Mouse (Mus musculus): Measurements from ENCODE around the gene Uri1. TPM values are rescaled to one million over a fixed set of nuclear protein-coding genes. Genes with fewer than 3 reads are reported as not detected.

Uri1 gene
- 7.7 and 12.0 TPM in 2 replicates for polyA plus RNA-seq (2012; rRNA removed; ENCODE audit: low replicate concordance)

GRCm38 (mm10) chr7:38023451-38023850, at the start of gene Uri1:
TSS of gene Uri1 (minus strand) at chr7:38023551.

Other genes with a start within 250 kb of the Uri1 start
- gene Zfp536, start 249.9 kb downstream of the Uri1 start, polyA plus RNA-seq (2012; rRNA removed; ENCODE audit: low replicate concordance), result 0.13 and 0.28 TPM in 2 replicates
- gene Ccne1, start 84.0 kb upstream of the Uri1 start, polyA plus RNA-seq (2012; rRNA removed; ENCODE audit: low replicate concordance), result 7.2 and 8.3 TPM in 2 replicates
- 49.0 and 91.8 TPM in 2 replicates for gene 1600014C10Rik, start 159.7 kb upstream of the Uri1 start, polyA plus RNA-seq (2012; rRNA removed; ENCODE audit: low replicate concordance)
- gene Plekhf1, start 204.5 kb upstream of the Uri1 start, polyA plus RNA-seq (2012; rRNA removed; ENCODE audit: low replicate concordance), result 4.6 and 7.0 TPM in 2 replicates
- 16.6 and 21.4 TPM in 2 replicates for gene Pop4, start 247.9 kb upstream of the Uri1 start, polyA plus RNA-seq (2012; rRNA removed; ENCODE audit: low replicate concordance)